Mouse (Mus musculus): Measurements from ENCODE around the gene Il4ra.

GRCm38 (mm10) chr7:125589896-125590295 lies 38.0 kb downstream of the Il4ra start:
- no peak for TF ChIP-seq GATA1 (IDR thresholded peaks at IDR 0.05; ENCODE audit: borderline replicate concordance, low read length)
- no peak for TF ChIP-seq FLI1 (IDR thresholded peaks at IDR 0.05; ENCODE audit: low read length)
